Mouse (Mus musculus) spleen, adult 2 months (tissue): Measurements from ENCODE around the gene Kmt2a. TPM values are rescaled to one million over a fixed set of nuclear protein-coding genes. Genes with fewer than 3 reads are reported as not detected.

Experiments
- DNase-seq, 2 experiments: peaks; one replicate each; pipeline versions ENCODE4 v3.0.0 to v3.0.0-alpha.2; 2012 to 2021; ENCODE audit warnings: low spot score in 2 of 2, low read depth in 1 of 2
- H3K27ac ChIP-seq: fragments of 200-500 bp; 2 replicates; pipeline ENCODE4 v1.5.1; 2012; ENCODE audit warnings: low read length, inconsistent platforms; ENCODE audit not compliant: insufficient read depth
- H3K27me3 ChIP-seq: fragments of 200-500 bp; 2 replicates; pipeline ENCODE4 v1.6.1; 2012; ENCODE audit warnings: mild to moderate bottlenecking, moderate library complexity, low read length, inconsistent platforms; ENCODE audit not compliant: control insufficient read depth, insufficient read depth
- H3K36me3 ChIP-seq: fragments of 200-500 bp; 2 replicates; pipeline ENCODE4 v1.6.1; 2012; ENCODE audit warnings: mild to moderate bottlenecking, low read length, inconsistent platforms; ENCODE audit not compliant: control insufficient read depth, insufficient read depth
- H3K4me1 ChIP-seq: fragments of 200-500 bp; 2 replicates; pipeline ENCODE4 v1.6.1; 2011; ENCODE audit warnings: inconsistent platforms; ENCODE audit not compliant: control insufficient read depth, insufficient read depth, insufficient read length
- H3K4me3 ChIP-seq: fragments of 200-500 bp; 2 replicates; pipeline ENCODE4 v1.5.1; 2011; ENCODE audit warnings: mild to moderate bottlenecking, inconsistent platforms; ENCODE audit not compliant: insufficient read depth, insufficient read length; ENCODE audit errors: extremely low read depth
- CTCF ChIP-seq: fragments of 200-500 bp; IDR thresholded peaks from 2 replicates; pipeline ENCODE4 v1.5.1; 2011; ENCODE audit warnings: mild to moderate bottlenecking, inconsistent platforms; ENCODE audit not compliant: insufficient read depth, insufficient read length, insufficient replicate concordance; ENCODE audit errors: extremely low read depth
- POLR2A ChIP-seq: fragments of 200-500 bp; IDR thresholded peaks from 2 replicates; pipeline ENCODE4 v1.6.1; 2011; ENCODE audit warnings: low read depth, low read length, inconsistent platforms
- WGBS: fragments of 180-500 bp; shearing (Covaris S2); methylation state at CpG from one replicate; pipeline ENCODE4 v1.1.7; 2018; 5-methylcytosine and 5-hydroxymethylcytosine counted together
- polyA plus RNA-seq: library from polyadenylated mRNA; depleted of rRNA; stranded (reverse); fragments of >200 nt; gene quantifications from 2 replicates; pipeline ENCODE4 v1.2.3, GENCODE M21; 2012

The Kmt2a gene
- polyA plus RNA-seq, 1 experiment = 36.8 TPM

- DNase-seq = peak in 1 of 2 experiments; percentile 17
- H3K4me1 ChIP-seq = peaks cover 4% of the 10 kb centered on the region; the same call in 1 of the 2 replicates
- no peaks in the 10 kb centered on the region for H3K36me3 ChIP-seq
- H3K27ac ChIP-seq = peak overlapping the region; percentile 76
- H3K4me3 ChIP-seq = peak overlapping the region; percentile 90
- WGBS = under 1% methylated on average over 33 of the region's 44 CpGs
- TF ChIP-seq POLR2A = no peak
- TF ChIP-seq CTCF = no peak
- no peaks in the 10 kb centered on the region for H3K27me3 ChIP-seq
Observed at GRCm38 (mm10) chr9:44880309-44881081, 601 bp downstream of the Kmt2a start.

- DNase-seq = peak in 1 of 2 experiments; percentile 36
- 1% methylated on average over 13 of the region's 13 CpGs for WGBS
- Histone ChIP-seq H3K4me3 (peak overlapping the region; percentile 90), H3K27me3 (no peaks in the 10 kb centered on the region), H3K27ac (peak overlapping the region; percentile 69), H3K4me1 (peaks cover 4% of the 10 kb centered on the region; the same call in 1 of the 2 replicates), H3K36me3 (no peaks in the 10 kb centered on the region)
- TF ChIP-seq CTCF = no peak
- no peak for TF ChIP-seq POLR2A
Observed at GRCm38 (mm10) chr9:44879694-44880271, 1.3 kb downstream of the Kmt2a start.

GRCm38 (mm10) chr9:44878776-44879500 lies 2.2 kb downstream of the Kmt2a start:
- peak overlapping the region; percentile 90 for H3K4me3 ChIP-seq
- H3K4me1 ChIP-seq = peaks cover 4% of the 10 kb centered on the region; the same call in 1 of the 2 replicates
- no peaks in the 10 kb centered on the region for H3K27me3 ChIP-seq
- no peaks in the 10 kb centered on the region for H3K36me3 ChIP-seq
- peak overlapping the region; percentile 69 for H3K27ac ChIP-seq
- DNase-seq = peak in 1 of 2 experiments; percentile 30
- TF ChIP-seq CTCF (no peak), POLR2A (no peak)
- WGBS = 4% methylated on average over 9 of the region's 9 CpGs

- TF ChIP-seq POLR2A = no peak
- no peak for TF ChIP-seq CTCF
- Histone ChIP-seq H3K4me3 (no peak overlapping the region), H3K4me1 (peaks cover 4% of the 10 kb centered on the region; the same call in 1 of the 2 replicates), H3K27ac (no peak overlapping the region), H3K27me3 (no peaks in the 10 kb centered on the region), H3K36me3 (no peaks in the 10 kb centered on the region)
- 91% methylated on average over 7 of the region's 7 CpGs for WGBS
- DNase-seq = no peak
Observed at GRCm38 (mm10) chr9:44877686-44878085, 3.4 kb downstream of the Kmt2a start.

GRCm38 (mm10) chr9:44875476-44875875 lies 5.6 kb downstream of the Kmt2a start:
- Histone ChIP-seq H3K27me3 (no peaks in the 10 kb centered on the region), H3K27ac (no peak overlapping the region), H3K4me1 (peaks cover 6% of the 10 kb centered on the region; the same call in 1 of the 2 replicates), H3K4me3 (no peak overlapping the region), H3K36me3 (peaks cover 2% of the 10 kb centered on the region; the same call in 1 of the 2 replicates)
- DNase-seq = no peak
- 64% methylated on average over 7 of the region's 7 CpGs for WGBS
- TF ChIP-seq CTCF (no peak), POLR2A (no peak)

GRCm38 (mm10) chr9:44874198-44874597 lies 6.9 kb downstream of the Kmt2a start:
- Histone ChIP-seq H3K4me1 (peaks cover 6% of the 10 kb centered on the region), H3K4me3 (no peak overlapping the region), H3K27me3 (no peaks in the 10 kb centered on the region), H3K36me3 (peaks cover 2% of the 10 kb centered on the region; the same call in 1 of the 2 replicates), H3K27ac (no peak overlapping the region)
- TF ChIP-seq POLR2A (no peak), CTCF (no peak)
- DNase-seq = no peak

GRCm38 (mm10) chr9:44873665-44874064 lies 7.4 kb downstream of the Kmt2a start:
- TF ChIP-seq POLR2A = no peak
- no peak for TF ChIP-seq CTCF
- no peak overlapping the region for H3K27ac ChIP-seq
- H3K4me3 ChIP-seq = no peak overlapping the region
- DNase-seq = no peak
- 25% methylated on average over 5 of the region's 5 CpGs for WGBS
- H3K27me3 ChIP-seq = no peaks in the 10 kb centered on the region
- peaks cover 6% of the 10 kb centered on the region for H3K4me1 ChIP-seq
- peaks cover 2% of the 10 kb centered on the region; the same call in 1 of the 2 replicates for H3K36me3 ChIP-seq
